8 mouse cellular contexts compared by ENCODE assay signal in the genomic region with DNA sequence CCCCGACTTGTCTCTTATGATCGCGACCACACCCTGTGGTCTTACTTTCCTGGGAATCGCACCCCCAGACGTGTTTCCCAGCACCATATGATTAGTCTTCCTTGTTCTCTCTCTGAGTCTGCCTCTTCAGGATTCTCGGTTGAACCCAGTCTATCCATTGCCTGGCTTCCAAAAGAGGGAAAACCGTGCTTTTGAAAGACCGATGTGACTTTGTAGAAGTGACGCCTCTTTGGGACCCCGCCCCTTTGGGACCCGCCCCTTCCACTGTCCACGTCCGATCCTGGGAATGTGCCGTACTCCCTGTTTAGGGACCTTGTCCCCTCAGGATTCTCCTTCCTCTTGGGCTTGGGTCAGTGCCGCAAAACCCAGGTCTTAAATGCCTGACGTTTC. TPM values are rescaled to one million over a fixed set of nuclear protein-coding genes. Genes with fewer than 3 reads are reported as not detected.
A peak's percentile ranks its signal among the peaks of the same experiment; 100 is the strongest.
DNase-seq lines count a peak whose midpoint lies in the region; ATAC-seq and TF ChIP-seq lines count a peak whose summit lies in the region.

No protein-coding gene starts in this region.

- H3K4me1 ChIP-seq in embryonic facial prominence, embryonic 14.5 days (ENCODE audit: control insufficient read depth, insufficient read depth, low read length): peaks cover 33% of the 10 kb centered on the region
- peaks cover 43% of the 10 kb centered on the region for H3K4me1 ChIP-seq in heart, embryonic 12.5 days (replicated peaks)
- peaks cover 57% of the 10 kb centered on the region for H3K4me1 ChIP-seq in kidney, embryonic 15.5 days
- peaks cover 9% of the 10 kb centered on the region; the same call in 1 of the 2 replicates for H3K4me1 ChIP-seq in spleen, adult 2 months (ENCODE audit: control insufficient read depth, insufficient read depth, insufficient read length)

- H3K4me3 ChIP-seq in layer of hippocampus, adult 2 months: peak overlapping the region; percentile 82
- H3K4me3 ChIP-seq in embryonic facial prominence, embryonic 14.5 days (ENCODE audit: low read depth, low read length): peak overlapping the region; percentile 55
- peak overlapping the region; percentile 62 for H3K4me3 ChIP-seq in heart, embryonic 12.5 days
- H3K4me3 ChIP-seq in kidney, embryonic 15.5 days (replicated peaks): peak overlapping the region; percentile 71
- H3K4me3 ChIP-seq in spleen, adult 2 months (ENCODE audit: extremely low read depth, insufficient read depth, insufficient read length): peak overlapping the region; percentile 74

- no peak for TF ChIP-seq CTCF in layer of hippocampus, adult 2 months (conservative IDR thresholded peaks at IDR 0.05)
- no peak for TF ChIP-seq CTCF in spleen, adult 2 months (IDR thresholded peaks at IDR 0.05; ENCODE audit: extremely low read depth, insufficient read depth, insufficient read length, insufficient replicate concordance)

- peaks cover 30% of the 10 kb centered on the region for H3K36me3 ChIP-seq in embryonic facial prominence, embryonic 14.5 days (ENCODE audit: control insufficient read depth, insufficient read depth, low read length)
- H3K36me3 ChIP-seq in heart, embryonic 12.5 days: peaks cover 34% of the 10 kb centered on the region
- peaks cover 30% of the 10 kb centered on the region for H3K36me3 ChIP-seq in kidney, embryonic 15.5 days
- peaks cover 4% of the 10 kb centered on the region for H3K36me3 ChIP-seq in spleen, adult 2 months (ENCODE audit: control insufficient read depth, insufficient read depth, low read length)

- 0% methylated on average over 16 of the region's 16 CpGs for WGBS in embryonic facial prominence, embryonic 14.5 days
- WGBS in heart, embryonic 12.5 days: under 1% methylated on average over 16 of the region's 16 CpGs
- WGBS in kidney, embryonic 15.5 days: under 1% methylated on average over 16 of the region's 16 CpGs
- WGBS in spleen, adult 2 months: under 1% methylated on average over 16 of the region's 16 CpGs

- H3K27ac ChIP-seq in layer of hippocampus, adult 2 months: peak overlapping the region; percentile 87
- peak overlapping the region; percentile 98 for H3K27ac ChIP-seq in embryonic facial prominence, embryonic 14.5 days (replicated peaks; ENCODE audit: low read depth, low read length)
- peak overlapping the region; percentile 96 for H3K27ac ChIP-seq in heart, embryonic 12.5 days (ENCODE audit: poor library complexity, severe bottlenecking)
- H3K27ac ChIP-seq in kidney, embryonic 15.5 days: peak overlapping the region; percentile 100
- peak overlapping the region; percentile 87 for H3K27ac ChIP-seq in spleen, adult 2 months (ENCODE audit: insufficient read depth, low read length)

- no peak for DNase-seq in layer of hippocampus, adult 2 months (ENCODE audit: low spot score in 2 of 2)
- no peak for DNase-seq in layer of hippocampus, adult 9-11 months
- peak; percentile 90 for DNase-seq in embryonic facial prominence, embryonic 14.5 days (ENCODE audit: low spot score)
- DNase-seq in lung, postnatal 10 days: peak; percentile 95
- DNase-seq in spleen, adult 2 months (ENCODE audit: low read depth in 1 of 2, low spot score in 2 of 2): no peak

- H3K9me3 ChIP-seq in embryonic facial prominence, embryonic 14.5 days (ENCODE audit: control insufficient read depth, low read length): no peaks in the 10 kb centered on the region
- H3K9me3 ChIP-seq in heart, embryonic 12.5 days (replicated peaks): 0 out of 2 replicates have a peak, but pooled peaks cover 4% of the 10 kb centered on the region
- H3K9me3 ChIP-seq in kidney, embryonic 15.5 days (replicated peaks): no peaks in the 10 kb centered on the region

- peak overlapping the region; percentile 67 for H3K9ac ChIP-seq in embryonic facial prominence, embryonic 14.5 days (ENCODE audit: low read depth, low read length)
- H3K9ac ChIP-seq in heart, embryonic 12.5 days: peak overlapping the region; percentile 70
- peak overlapping the region; percentile 60 for H3K9ac ChIP-seq in kidney, embryonic 15.5 days

- no peak for TF ChIP-seq POLR2A in spleen, adult 2 months (IDR thresholded peaks at IDR 0.05; ENCODE audit: low read depth, low read length)

- peak overlapping the region; percentile 88 for H3K4me2 ChIP-seq in embryonic facial prominence, embryonic 14.5 days (ENCODE audit: low read depth, low read length)
- peak overlapping the region; percentile 78 for H3K4me2 ChIP-seq in heart, embryonic 12.5 days
- peak overlapping the region; percentile 89 for H3K4me2 ChIP-seq in kidney, embryonic 15.5 days

- H3K27me3 ChIP-seq in embryonic facial prominence, embryonic 14.5 days (replicated peaks; ENCODE audit: control insufficient read depth, insufficient read depth, low read length): no peaks in the 10 kb centered on the region
- no peaks in the 10 kb centered on the region for H3K27me3 ChIP-seq in heart, embryonic 12.5 days (replicated peaks)
- H3K27me3 ChIP-seq in kidney, embryonic 15.5 days: no peaks in the 10 kb centered on the region
- no peaks in the 10 kb centered on the region for H3K27me3 ChIP-seq in spleen, adult 2 months (ENCODE audit: control insufficient read depth, insufficient read depth, low read length)

- no peak for ATAC-seq in embryonic facial prominence, embryonic 14.5 days (ENCODE audit: low read depth)
- peak; percentile 27 for ATAC-seq in heart, embryonic 12.5 days (ENCODE audit: insufficient number of reproducible peaks, low FRiP score)
- peak; percentile 31 for ATAC-seq in kidney, embryonic 15.5 days (replicated peaks; ENCODE audit: low FRiP score)
- no peak for ATAC-seq in activated CD4-positive, CD25-positive, alpha-beta regulatory T cell, adult 4 months

RNA-seq across cellular contexts. Expression of gene Shc1, which starts 0.6 kb away (rescaled TPM):
- 10 to 100 TPM; 12.2 to 14.3 TPM for total RNA-seq in layer of hippocampus, adult 2 months (2021)
- 74.0 and 75.2 TPM in 2 replicates for polyA plus RNA-seq in embryonic facial prominence, embryonic 14.5 days (2014; fragmentation: Nextera tagmentation; extraction: Ambion mirVana)
- polyA plus RNA-seq in heart, embryonic 12.5 days (2016; fragmentation: Nextera tagmentation; extraction: Ambion mirVana): 76.2 and 78.1 TPM in 2 replicates
- polyA plus RNA-seq in kidney, embryonic 15.5 days (2015; fragmentation: Nextera tagmentation; extraction: Ambion mirVana): 97.1 and 105 TPM in 2 replicates
- polyA plus RNA-seq in spleen, adult 2 months (2012; rRNA removed): 49.0 and 54.8 TPM in 2 replicates
- 10 to 100 TPM; 29.6 to 43.2 TPM for polyA plus RNA-seq in activated CD4-positive, CD25-positive, alpha-beta regulatory T cell, adult 4 months (2017; shearing (Covaris generic))

RNA-seq across cellular contexts. Expression of gene Cks1b, which starts 0.7 kb away (rescaled TPM):
- total RNA-seq in layer of hippocampus, adult 2 months (2021): 1 to 10 TPM; 1.4 to 2.7 TPM
- polyA plus RNA-seq in embryonic facial prominence, embryonic 14.5 days (2014; fragmentation: Nextera tagmentation; extraction: Ambion mirVana): 380 and 425 TPM in 2 replicates
- polyA plus RNA-seq in heart, embryonic 12.5 days (2016; fragmentation: Nextera tagmentation; extraction: Ambion mirVana): 355 and 356 TPM in 2 replicates
- polyA plus RNA-seq in kidney, embryonic 15.5 days (2015; fragmentation: Nextera tagmentation; extraction: Ambion mirVana): 518 and 559 TPM in 2 replicates
- 20.6 and 21.3 TPM in 2 replicates for polyA plus RNA-seq in spleen, adult 2 months (2012; rRNA removed)
- polyA plus RNA-seq in activated CD4-positive, CD25-positive, alpha-beta regulatory T cell, adult 4 months (2017; shearing (Covaris generic)): 10 to 100 TPM; 70.8 to 92.3 TPM

RNA-seq across cellular contexts. Expression of gene Flad1, which starts 7.2 kb away (rescaled TPM):
- total RNA-seq in layer of hippocampus, adult 2 months (2021): 10 to 100 TPM; 37.2 to 39.8 TPM
- 24.2 and 24.8 TPM in 2 replicates for polyA plus RNA-seq in embryonic facial prominence, embryonic 14.5 days (2014; fragmentation: Nextera tagmentation; extraction: Ambion mirVana)
- 31.7 and 32.5 TPM in 2 replicates for polyA plus RNA-seq in heart, embryonic 12.5 days (2016; fragmentation: Nextera tagmentation; extraction: Ambion mirVana)
- 29.4 and 31.4 TPM in 2 replicates for polyA plus RNA-seq in kidney, embryonic 15.5 days (2015; fragmentation: Nextera tagmentation; extraction: Ambion mirVana)
- polyA plus RNA-seq in spleen, adult 2 months (2012; rRNA removed): 39.1 and 43.9 TPM in 2 replicates
- 10 to 100 TPM; 37.7 to 45.7 TPM for polyA plus RNA-seq in activated CD4-positive, CD25-positive, alpha-beta regulatory T cell, adult 4 months (2017; shearing (Covaris generic))

RNA-seq across cellular contexts. Expression of gene Pygo2, which starts 11.2 kb away (rescaled TPM):
- total RNA-seq in layer of hippocampus, adult 2 months (2021): 10 to 100 TPM; 55.5 to 61.9 TPM
- polyA plus RNA-seq in embryonic facial prominence, embryonic 14.5 days (2014; fragmentation: Nextera tagmentation; extraction: Ambion mirVana): 49.2 and 51.6 TPM in 2 replicates
- 36.1 and 37.5 TPM in 2 replicates for polyA plus RNA-seq in heart, embryonic 12.5 days (2016; fragmentation: Nextera tagmentation; extraction: Ambion mirVana)
- 38.3 and 43.5 TPM in 2 replicates for polyA plus RNA-seq in kidney, embryonic 15.5 days (2015; fragmentation: Nextera tagmentation; extraction: Ambion mirVana)
- 58.2 and 111 TPM in 2 replicates for polyA plus RNA-seq in spleen, adult 2 months (2012; rRNA removed)
- polyA plus RNA-seq in activated CD4-positive, CD25-positive, alpha-beta regulatory T cell, adult 4 months (2017; shearing (Covaris generic)): 1 to 10 TPM; 8.6 to 9.6 TPM

RNA-seq across cellular contexts. Expression of gene Lenep, which starts 16.3 kb away (rescaled TPM):
- total RNA-seq in layer of hippocampus, adult 2 months (2021): 1 to 10 TPM; 5.8 to 7.1 TPM
- not detected in 2 replicates for polyA plus RNA-seq in embryonic facial prominence, embryonic 14.5 days (2014; fragmentation: Nextera tagmentation; extraction: Ambion mirVana)
- polyA plus RNA-seq in heart, embryonic 12.5 days (2016; fragmentation: Nextera tagmentation; extraction: Ambion mirVana): 0.54 TPM in 1 of 2 replicates, not detected in the other
- 0.14 TPM in 1 of 2 replicates, not detected in the other for polyA plus RNA-seq in kidney, embryonic 15.5 days (2015; fragmentation: Nextera tagmentation; extraction: Ambion mirVana)
- polyA plus RNA-seq in spleen, adult 2 months (2012; rRNA removed): 1.5 and 1.9 TPM in 2 replicates
- polyA plus RNA-seq in activated CD4-positive, CD25-positive, alpha-beta regulatory T cell, adult 4 months (2017; shearing (Covaris generic)): 1 to 10 TPM in 1 of 2 experiments, not detected in 1; 2.4 TPM

Comparison
In these comparisons a context has a peak if more than half of its experiments do, and no peak if none do; other contexts are left out.
1. DNase-seq: peak in embryonic facial prominence, embryonic 14.5 days (single experiment) and lung, postnatal 10 days (single experiment); none in layer of hippocampus, adult 2 months (0 of 2), layer of hippocampus, adult 9-11 months (single experiment) and spleen, adult 2 months (0 of 2).
2. ATAC-seq: peak in heart, embryonic 12.5 days (single experiment) and kidney, embryonic 15.5 days (single experiment); none in embryonic facial prominence, embryonic 14.5 days (single experiment) and activated CD4-positive, CD25-positive, alpha-beta regulatory T cell, adult 4 months (single experiment).
3. Peak in every context shown above with its lines, with median percentiles within 50 percentile points of each other: H3K27ac ChIP-seq, H3K4me3 ChIP-seq, H3K4me2 ChIP-seq and H3K9ac ChIP-seq.